Mouse (Mus musculus): Measurements from ENCODE around the gene Efna4.

DNA sequence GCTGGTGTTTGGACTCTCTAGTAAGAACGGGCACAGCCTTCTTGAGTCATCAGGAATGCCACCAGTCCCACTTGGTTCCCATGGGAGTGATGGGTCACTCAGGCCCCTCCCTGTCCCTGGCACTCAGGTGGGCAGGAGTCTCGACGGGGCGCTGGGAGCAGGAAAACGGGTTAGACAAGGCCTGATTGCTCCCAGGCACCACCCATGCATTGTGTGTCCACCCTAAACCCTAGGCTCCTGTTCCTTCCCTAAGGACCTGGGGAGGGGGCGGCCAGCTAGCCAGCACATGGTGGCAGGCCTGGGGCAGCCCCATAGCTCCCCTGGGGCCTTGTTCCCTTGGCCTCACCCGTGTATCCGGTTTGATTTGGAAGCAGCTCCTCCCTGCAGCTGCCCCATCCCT, 19.5 kb downstream of the Efna4 start:
- TF ChIP-seq EP300 (IDR thresholded peaks at IDR 0.05; ENCODE audit: low read depth) = no peak
- TF ChIP-seq CTCF (IDR thresholded peaks at IDR 0.05; ENCODE audit: low read depth) = no peak

All from liver, embryonic 14.5 days (tissue).